Mouse (Mus musculus) lung, postnatal 0 days (tissue): ENCODE data around the gene Xaf1. TPM values are rescaled to one million over a fixed set of nuclear protein-coding genes. Genes with fewer than 3 reads are reported as not detected.

Experiments used
- ATAC-seq: fragments of 200-750 bp; cut with Nextera tagmentation; 2 replicates; pipeline ENCODE4 v1.8.0; 2017; ENCODE audit warnings: moderate library complexity
- DNase-seq: peaks from one replicate; pipeline ENCODE4 v3.0.0-alpha.2; 2016; ENCODE audit warnings: low spot score
- H3K27ac ChIP-seq: fragments of 300-500 bp; sonication (generic); 2 replicates; pipeline ENCODE4 v1.5.1; 2014; ENCODE audit warnings: antibody characterized with exemption, mild to moderate bottlenecking, low read length, mixed read lengths
- H3K27me3 ChIP-seq: fragments of 300-500 bp; sonication (generic); replicated peaks from 2 replicates; pipeline ENCODE4 v1.6.1; 2014; ENCODE audit warnings: low read length, mixed read lengths; ENCODE audit not compliant: insufficient read depth
- H3K36me3 ChIP-seq: fragments of 300-500 bp; sonication (generic); 2 replicates; pipeline ENCODE4 v1.6.1; 2014; ENCODE audit warnings: low read length, mixed read lengths; ENCODE audit not compliant: insufficient read depth
- H3K4me1 ChIP-seq: fragments of 300-500 bp; sonication (generic); 2 replicates; pipeline ENCODE4 v1.6.1; 2014; ENCODE audit warnings: antibody characterized with exemption, low read depth, low read length, mixed read lengths; ENCODE audit not compliant: insufficient read depth
- H3K4me2 ChIP-seq: fragments of 300-500 bp; sonication (generic); replicated peaks from 2 replicates; pipeline ENCODE4 v1.6.1; 2014; ENCODE audit warnings: low read depth, mild to moderate bottlenecking, low read length, moderate library complexity, mixed read lengths
- H3K4me3 ChIP-seq: fragments of 300-500 bp; sonication (generic); 2 replicates; pipeline ENCODE4 v1.5.1; 2014; ENCODE audit warnings: low read depth, low read length
- H3K9ac ChIP-seq: fragments of 300-500 bp; sonication (generic); replicated peaks from 2 replicates; pipeline ENCODE4 v1.6.1; 2014; ENCODE audit warnings: low read depth, mild to moderate bottlenecking
- H3K9me3 ChIP-seq: fragments of 300-500 bp; sonication (generic); 2 replicates; pipeline ENCODE4 v1.6.1; 2016; ENCODE audit warnings: low read length, mixed read lengths
- CTCF ChIP-seq: IDR thresholded peaks from 2 replicates; pipeline ENCODE4 v1.5.1; 2016; ENCODE audit warnings: antibody characterized with exemption, mild to moderate bottlenecking
- EP300 ChIP-seq: IDR thresholded peaks from 2 replicates; pipeline ENCODE4 v1.6.1; 2016; ENCODE audit warnings: antibody characterized with exemption, mild to moderate bottlenecking, control low read depth
- WGBS: fragments of 180-500 bp; shearing (Covaris S2); extraction: QIAGEN DNeasy Blood & Tissue Kit; methylation state at CpG from one replicate; pipeline ENCODE4 v1.1.7; 2014; 5-methylcytosine and 5-hydroxymethylcytosine counted together
- polyA plus RNA-seq: library from polyadenylated mRNA; unstranded; fragments of >200 nt; fragmentation: Nextera tagmentation; extraction: Ambion mirVana; gene quantifications from 2 replicates; pipeline ENCODE4 v1.2.1, GENCODE M21; 2015

Gene Xaf1
- polyA plus RNA-seq, 1 experiment from 2014 or later: 39.7 TPM

- 25% methylated on average over 4 of the region's 4 CpGs for WGBS
- Histone ChIP-seq H3K27ac (no peak overlapping the region), H3K4me1 (peaks cover 3% of the 10 kb centered on the region; the same call in 1 of the 2 replicates), H3K27me3 (no peaks in the 10 kb centered on the region), H3K4me2 (no peak overlapping the region), H3K9ac (no peak overlapping the region), H3K4me3 (no peak overlapping the region), H3K9me3 (no peaks in the 10 kb centered on the region), H3K36me3 (no peaks in the 10 kb centered on the region)
- DNase-seq (no peak), ATAC-seq (no peak)
- TF ChIP-seq CTCF (no peak), EP300 (no peak)
Measured at GRCm38 (mm10) chr11:72349652-72350051, 48.2 kb downstream of the Xaf1 start.

GRCm38 (mm10) chr11:72352272-72352671, 50.8 kb downstream of the Xaf1 start:
- DNase-seq: no peak
- Histone ChIP-seq H3K9ac (no peak overlapping the region), H3K27me3 (no peaks in the 10 kb centered on the region), H3K27ac (no peak overlapping the region), H3K4me3 (no peak overlapping the region), H3K9me3 (no peaks in the 10 kb centered on the region), H3K4me1 (peaks cover 3% of the 10 kb centered on the region; the same call in 1 of the 2 replicates), H3K36me3 (no peaks in the 10 kb centered on the region), H3K4me2 (no peak overlapping the region)
- 72% methylated on average over 1 of the region's 1 CpGs for WGBS
- no peak for TF ChIP-seq CTCF
- no peak for ATAC-seq

GRCm38 (mm10) chr11:72353186-72353585, 51.8 kb downstream of the Xaf1 start:
- peaks cover 3% of the 10 kb centered on the region; the same call in 1 of the 2 replicates for H3K4me1 ChIP-seq
- no peaks in the 10 kb centered on the region for H3K27me3 ChIP-seq
- WGBS: 74% methylated on average over 3 of the region's 3 CpGs
- no peak overlapping the region for H3K4me2 ChIP-seq
- H3K27ac ChIP-seq: no peak overlapping the region
- TF ChIP-seq CTCF (no peak), EP300 (no peak)
- H3K4me3 ChIP-seq: no peak overlapping the region
- DNase-seq (no peak), ATAC-seq (no peak)
- H3K9ac ChIP-seq: no peak overlapping the region
- no peaks in the 10 kb centered on the region for H3K9me3 ChIP-seq
- no peaks in the 10 kb centered on the region for H3K36me3 ChIP-seq

- TF ChIP-seq EP300 (no peak), CTCF (peak; percentile 98)
- Histone ChIP-seq H3K27ac (no peak overlapping the region), H3K9me3 (no peaks in the 10 kb centered on the region), H3K27me3 (no peaks in the 10 kb centered on the region), H3K4me1 (no peaks in the 10 kb centered on the region), H3K4me2 (peak overlapping the region; percentile 31), H3K36me3 (no peaks in the 10 kb centered on the region), H3K4me3 (no peak overlapping the region), H3K9ac (no peak overlapping the region)
- ATAC-seq (peak; percentile 59), DNase-seq (peak; percentile 68)
- 24% methylated on average over 20 of the region's 20 CpGs for WGBS
Measured at GRCm38 (mm10) chr11:72354971-72355728, 53.7 kb downstream of the Xaf1 start.

GRCm38 (mm10) chr11:72361385-72362346, 60.2 kb downstream of the Xaf1 start:
- DNase-seq (peak; percentile 87), ATAC-seq (peak; percentile 60)
- H3K4me1 ChIP-seq: peaks cover 3% of the 10 kb centered on the region; the same call in 1 of the 2 replicates
- no peak for TF ChIP-seq CTCF
- no peak for TF ChIP-seq EP300
- H3K27me3 ChIP-seq: no peaks in the 10 kb centered on the region
- 10% methylated on average over 42 of the region's 42 CpGs for WGBS
- peak overlapping the region; percentile 70 for H3K4me2 ChIP-seq
- peak overlapping the region; percentile 34 for H3K4me3 ChIP-seq
- H3K9me3 ChIP-seq: no peaks in the 10 kb centered on the region
- no peaks in the 10 kb centered on the region for H3K36me3 ChIP-seq
- H3K27ac ChIP-seq: no peak overlapping the region
- no peak overlapping the region; the same call in 1 of the 2 replicates for H3K9ac ChIP-seq

GRCm38 (mm10) chr11:72362347-72362741, 60.9 kb downstream of the Xaf1 start, which contains the start of gene Tekt1:
Gene Tekt1, minus strand, starts transcription at chr11:72362442.
- H3K27ac ChIP-seq: 0 out of 2 replicates have a peak within 1 kb of the TSS, but pooled peaks have one; percentile 17
- H3K4me2 ChIP-seq: peak within 1 kb of the TSS; percentile 70
- peak within 1 kb of the TSS; percentile 34 for H3K4me3 ChIP-seq
- ATAC-seq: no peak
- no peaks in the 10 kb centered on the region for H3K9me3 ChIP-seq
- H3K27me3 ChIP-seq: no peaks in the 10 kb centered on the region
- peaks cover 3% of the 10 kb centered on the region; the same call in 1 of the 2 replicates for H3K4me1 ChIP-seq
- 32% methylated on average over 10 of the region's 10 CpGs for WGBS
- no peak for DNase-seq
- no peaks in the 10 kb centered on the region for H3K36me3 ChIP-seq
- TF ChIP-seq CTCF: no peak
- TF ChIP-seq EP300: no peak
- H3K9ac ChIP-seq: no peak within 1 kb of the TSS; the same call in 1 of the 2 replicates

Other genes starting within 250 kb of the Xaf1 start
- gene Pitpnm3, start 165.9 kb upstream of the Xaf1 start, polyA plus RNA-seq: 8.3 and 8.5 TPM in 2 replicates
- 0.06 TPM in 1 of 2 replicates, not detected in the other for gene Gm43951, start 94.8 kb upstream of the Xaf1 start, polyA plus RNA-seq
- 9.2 and 11.5 TPM in 2 replicates for gene 4933427D14Rik, start 94.2 kb upstream of the Xaf1 start, polyA plus RNA-seq
- 156 and 166 TPM in 2 replicates for gene Txndc17, start 94.1 kb upstream of the Xaf1 start, polyA plus RNA-seq
- 50.3 and 50.7 TPM in 2 replicates for gene Med31, start 86.0 kb upstream of the Xaf1 start, polyA plus RNA-seq
- not detected in 2 replicates for gene Slc13a5, start 34.4 kb upstream of the Xaf1 start, polyA plus RNA-seq
- not detected in 2 replicates for gene Fbxo39, start 12.8 kb downstream of the Xaf1 start, polyA plus RNA-seq
- gene Tekt1, start 60.8 kb downstream of the Xaf1 start, polyA plus RNA-seq: 14.2 and 17.3 TPM in 2 replicates
- 108 TPM in 2 replicates for gene Smtnl2, start 110.1 kb downstream of the Xaf1 start, polyA plus RNA-seq
- gene Ggt6, start 133.9 kb downstream of the Xaf1 start, polyA plus RNA-seq: 0.94 and 1.0 TPM in 2 replicates
- 41.5 and 44.3 TPM in 2 replicates for gene Mybbp1a, start 139.7 kb downstream of the Xaf1 start, polyA plus RNA-seq
- 11.1 and 12.2 TPM in 2 replicates for gene Spns2, start 188.3 kb downstream of the Xaf1 start, polyA plus RNA-seq
- gene Spns3, start 248.9 kb downstream of the Xaf1 start, polyA plus RNA-seq: 0.06 and 0.12 TPM in 2 replicates